Mouse (Mus musculus) naive thymus-derived CD4-positive, alpha-beta T cell, adult 5 months (primary cell): ENCODE data around the gene Eif2b4. TPM values are rescaled to one million over a fixed set of nuclear protein-coding genes. Genes with fewer than 3 reads are reported as not detected.

Source experiments
- polyA plus RNA-seq: library from polyadenylated mRNA; unstranded; fragments of 100-300 nt; shearing (Covaris generic); gene quantifications from one replicate; pipeline ENCODE4 v1.2.1, GENCODE M21; 2017

Eif2b4 gene
- 51.6 TPM for polyA plus RNA-seq

DNA sequence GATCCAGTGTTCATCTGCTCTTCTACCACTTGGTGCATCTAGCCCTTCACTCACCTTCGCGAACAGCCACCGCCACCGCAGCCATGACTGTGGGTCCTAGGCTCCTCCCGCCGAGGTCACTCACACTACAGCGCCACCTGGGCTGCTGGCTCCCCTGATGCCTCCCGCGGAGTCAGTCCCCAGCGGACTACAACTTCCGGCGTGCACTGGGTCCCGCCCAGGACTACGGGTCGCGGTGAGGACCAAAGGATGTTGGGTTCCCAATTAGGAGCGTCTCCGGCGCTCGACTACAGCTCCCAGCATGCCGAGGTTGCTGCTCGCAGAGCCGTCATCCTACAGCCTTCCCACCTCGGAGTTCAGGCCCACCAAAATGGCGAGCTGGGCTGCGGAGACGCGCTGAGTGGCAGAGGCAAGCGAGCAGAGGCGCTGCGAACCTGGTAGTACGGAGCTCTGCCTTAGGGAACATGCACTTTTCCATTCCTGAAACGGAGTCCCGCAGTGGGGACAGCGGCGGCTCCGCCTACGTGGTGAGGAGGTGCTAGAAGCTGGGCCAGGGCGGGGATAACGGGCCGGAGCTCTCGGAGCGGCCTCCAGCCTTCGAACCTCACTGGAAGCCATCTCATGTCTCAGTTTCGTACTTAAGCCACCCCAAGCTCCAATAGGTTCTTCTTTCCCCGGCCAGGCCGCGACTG, at the start of gene Eif2b4, which contains the start of gene Snx17:
Eif2b4 (minus strand) TSS at position 492 of the 692 bp plus-strand sequence.
Snx17 (plus strand) TSS at position 289 of the 692 bp plus-strand sequence.

DNA sequence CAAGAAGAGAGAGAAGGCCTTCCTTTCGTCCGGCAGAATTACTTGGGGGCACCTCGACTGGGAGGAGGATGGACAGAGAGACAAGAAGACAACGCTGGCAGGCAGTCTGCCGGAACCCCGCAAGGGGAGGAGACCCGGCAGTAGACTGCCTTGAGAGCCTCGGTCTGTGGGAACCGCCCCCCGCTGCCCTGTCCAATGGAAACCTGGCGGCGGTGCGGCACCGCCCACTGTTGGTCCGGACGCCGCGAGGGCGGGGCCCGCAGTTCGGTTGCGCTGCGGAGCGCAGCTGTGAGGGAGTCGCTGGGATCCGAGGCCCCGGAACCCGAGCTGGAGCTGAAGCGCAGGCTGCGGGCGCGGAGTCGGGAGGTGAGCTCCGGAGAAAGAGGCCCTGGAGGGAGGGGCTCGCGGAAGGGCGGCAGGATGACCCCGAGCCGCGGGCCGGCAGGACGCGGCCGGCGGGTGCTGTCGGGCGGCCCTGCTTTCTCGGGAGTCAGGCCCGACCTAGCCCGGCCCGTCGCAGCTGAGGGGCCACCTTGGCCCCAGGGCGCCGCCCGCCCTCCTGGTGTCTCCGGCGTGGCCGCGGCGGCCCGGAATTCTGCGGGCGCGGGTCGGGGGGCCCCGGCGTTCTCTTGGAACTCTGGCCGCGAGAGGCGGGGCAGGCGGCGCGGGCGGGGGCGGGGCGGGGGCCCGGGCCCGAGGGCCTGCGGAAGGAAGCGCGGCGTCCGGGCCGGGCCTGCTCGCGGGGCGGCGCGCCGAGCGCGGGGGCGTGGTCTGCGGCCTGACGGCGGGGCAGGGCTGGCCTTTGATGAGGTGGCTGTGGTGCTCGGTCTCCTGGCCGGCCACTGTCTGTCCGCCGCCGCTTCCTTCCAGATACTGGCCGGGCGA, 47.6 kb upstream of the Eif2b4 start, which contains the start of the genes Nrbp1 and Gm9970:
Nrbp1 (plus strand) TSS at position 228 of the 885 bp plus-strand sequence.
Gm9970 (minus strand) TSS at position 596 of the 885 bp plus-strand sequence.

DNA sequence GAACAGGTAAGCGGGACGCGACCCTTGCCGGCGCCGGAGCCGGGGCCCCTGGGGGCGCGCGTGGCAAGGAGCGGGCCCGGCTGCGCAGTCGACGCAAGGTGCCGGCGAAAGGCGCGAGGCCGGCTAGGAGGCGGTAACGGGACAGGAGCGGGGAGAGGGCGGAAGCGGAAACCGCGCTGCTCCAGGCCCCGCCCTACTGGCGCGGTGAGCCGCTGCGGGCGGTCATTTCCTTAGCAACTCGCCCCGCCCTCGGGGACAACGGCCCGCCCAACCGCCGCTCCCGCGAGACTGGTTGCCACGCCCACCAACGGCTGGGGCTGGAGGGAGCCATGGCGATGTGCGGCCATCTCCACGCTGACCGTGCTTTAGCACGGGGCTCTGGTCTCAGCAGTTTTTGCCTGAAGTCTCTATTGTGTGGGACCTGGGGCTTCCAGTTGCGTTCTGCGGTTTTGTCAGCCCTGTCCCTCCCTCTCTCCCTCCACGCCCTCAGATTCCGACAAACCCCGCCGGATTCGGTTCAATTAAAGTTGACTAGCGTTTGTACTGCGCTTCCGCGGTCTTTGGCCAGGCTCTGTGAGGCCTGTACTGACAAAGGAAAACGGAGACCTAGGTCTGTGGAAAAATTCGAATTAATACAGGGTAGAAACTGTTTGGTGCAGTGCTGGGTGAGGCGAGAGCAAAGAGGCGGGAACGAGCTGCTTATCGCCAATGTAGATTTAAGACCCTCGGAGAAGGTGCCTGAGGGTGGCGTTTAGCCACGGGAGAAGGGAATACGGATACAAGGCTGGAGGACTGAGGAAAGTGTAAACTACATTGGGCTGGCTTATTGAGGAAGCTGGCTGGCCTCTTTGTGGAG, 27.4 kb upstream of the Eif2b4 start, which contains the start of gene Ppm1g:
Ppm1g (minus strand) TSS at position 240 of the 856 bp plus-strand sequence.

DNA sequence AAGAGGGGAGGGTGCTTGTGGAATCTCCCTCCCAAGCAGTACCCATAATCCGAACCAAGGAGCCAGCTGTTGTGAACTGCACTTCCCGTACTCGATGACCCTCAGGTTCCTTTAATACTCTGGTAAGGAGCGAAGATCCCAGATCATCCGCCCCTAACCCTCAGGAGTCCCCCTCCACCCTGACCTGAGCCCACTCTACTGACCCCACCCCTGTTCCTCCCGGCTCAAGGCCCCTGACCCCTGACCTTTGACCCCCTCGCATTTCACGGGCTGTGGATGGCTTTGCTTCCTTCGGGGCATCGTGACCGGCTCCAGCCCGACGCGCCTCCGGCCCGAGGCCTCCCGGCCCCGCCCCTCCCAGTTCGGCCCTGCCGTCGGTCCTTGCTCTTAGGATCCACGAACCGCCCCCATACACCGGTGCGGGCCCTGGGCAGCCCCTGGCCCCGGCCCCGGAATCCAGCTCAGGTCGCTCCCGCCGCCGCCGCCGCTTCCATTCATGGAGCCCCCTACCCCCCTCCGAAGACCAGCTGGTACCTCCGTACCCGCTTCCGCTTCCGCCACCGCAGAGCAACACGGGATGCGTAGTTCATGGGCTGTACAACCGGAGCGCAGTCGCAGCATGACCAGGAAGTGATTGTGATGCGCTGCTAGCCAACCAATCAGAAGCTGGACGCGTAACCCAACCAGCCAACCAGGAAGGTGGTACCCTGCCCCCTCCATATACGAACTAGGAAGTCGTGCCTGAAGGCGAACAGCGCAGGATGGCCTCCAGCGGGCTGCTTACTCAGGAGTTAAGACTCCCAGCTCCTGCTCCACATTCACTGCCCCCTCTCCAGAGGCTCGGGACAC, 8.7 kb upstream of the Eif2b4 start, which contains the start of gene Zfp513:
Zfp513 (minus strand) TSS at position 562 of the 849 bp plus-strand sequence.

DNA sequence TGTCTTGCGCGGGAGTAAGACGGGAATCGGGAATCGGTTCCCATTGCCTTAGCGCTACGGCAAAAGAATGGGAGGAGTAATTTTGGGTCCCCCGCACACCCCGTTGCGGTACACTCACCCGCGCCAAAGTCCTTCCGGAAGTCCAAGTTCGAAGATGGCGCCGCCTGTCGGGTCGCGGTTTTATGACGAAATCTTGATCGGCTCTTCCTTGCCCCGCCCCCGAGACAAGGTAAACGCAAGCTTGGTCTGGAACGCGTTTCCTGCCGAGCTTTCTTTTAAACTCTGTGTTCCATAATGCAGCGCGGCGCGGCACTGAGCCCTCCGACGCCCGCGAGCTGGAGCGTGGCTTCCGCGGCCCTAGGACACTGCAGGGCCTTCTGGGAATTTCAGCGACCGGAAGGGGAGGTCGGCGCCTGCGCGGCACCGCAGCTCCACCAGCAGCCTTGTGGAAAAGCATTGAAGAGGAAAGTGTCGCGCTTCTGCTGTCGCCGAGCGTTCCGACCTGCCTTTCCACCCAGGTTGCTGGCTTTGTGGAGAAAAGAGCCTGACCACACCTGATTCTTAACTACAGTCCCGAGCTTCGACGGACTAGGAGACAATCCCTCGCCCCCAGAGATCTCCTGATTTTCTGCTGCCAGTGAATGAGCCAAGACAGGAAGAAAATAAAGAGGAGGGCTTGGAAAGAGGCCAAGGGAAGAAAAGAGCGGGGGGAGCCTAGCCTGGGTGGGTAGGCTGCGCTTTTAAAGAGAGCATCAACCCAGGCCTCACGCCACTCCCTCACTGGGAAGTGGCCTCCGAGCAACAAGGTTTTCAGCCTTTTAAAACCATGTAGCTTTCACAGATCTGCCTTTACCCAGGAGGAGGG, 13.2 kb downstream of the Eif2b4 start, which contains the start of the genes Gm29609 and Gtf3c2:
Gm29609 (minus strand) TSS at position 146 of the 865 bp plus-strand sequence.
Gtf3c2 (minus strand) TSS at position 379 of the 865 bp plus-strand sequence.

DNA sequence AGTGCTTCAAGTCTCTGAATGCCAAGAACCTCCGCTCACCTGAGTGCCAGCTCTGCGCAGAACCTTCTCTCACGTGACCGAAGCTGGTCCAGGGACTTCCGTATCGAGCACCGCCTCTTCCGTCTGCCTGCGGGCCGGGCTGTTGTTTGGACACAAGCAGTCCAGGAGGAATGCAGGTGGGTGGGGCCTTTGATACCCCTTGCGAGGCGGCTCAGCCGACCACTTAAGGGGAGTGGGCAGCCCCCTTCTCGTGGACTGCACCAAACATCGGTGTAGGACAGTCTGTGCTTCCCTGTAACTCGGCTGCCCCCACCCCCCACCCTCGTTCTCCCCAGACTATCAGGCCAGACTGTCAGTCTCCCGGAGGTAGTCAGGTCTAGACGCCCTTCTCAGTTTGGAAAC, 39.1 kb downstream of the Eif2b4 start, which contains the start of gene Mpv17:
Mpv17 (minus strand) TSS at position 100 of the 402 bp plus-strand sequence.

DNA sequence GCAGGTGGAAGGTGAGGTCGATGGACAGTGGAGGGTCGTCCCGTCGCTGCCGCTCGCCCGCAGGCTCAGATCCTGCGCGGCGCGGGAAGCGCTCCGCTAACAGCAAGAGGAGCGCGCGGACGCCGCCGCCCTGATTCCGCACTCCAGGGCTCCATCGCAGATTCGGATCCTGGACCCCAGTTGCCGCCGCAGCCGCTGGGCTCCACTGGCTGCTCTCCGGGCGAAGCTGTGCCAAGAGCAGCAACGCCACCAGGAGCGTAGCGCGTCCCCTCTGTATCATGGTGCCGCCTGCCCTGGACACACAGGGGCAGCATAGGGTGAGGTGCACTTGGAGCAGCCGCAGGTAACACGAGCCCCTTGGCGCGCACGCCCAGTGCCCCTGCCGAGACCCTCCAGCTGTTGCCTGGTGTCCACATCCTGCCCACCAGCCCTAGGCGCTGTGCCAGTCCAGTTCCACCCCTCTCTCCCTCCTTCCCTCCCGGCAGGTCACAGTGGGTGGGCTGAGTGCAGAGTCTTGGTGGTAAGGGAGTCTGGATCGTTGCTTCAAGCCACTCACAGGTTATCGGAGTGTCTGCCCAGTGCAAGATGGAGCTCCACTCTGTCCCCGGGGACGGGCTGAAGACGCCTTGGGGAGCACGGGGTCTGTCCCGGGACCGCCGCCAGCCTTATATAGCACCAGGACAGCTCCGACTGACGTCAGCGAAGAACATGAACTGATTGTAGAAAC, 54.8 kb downstream of the Eif2b4 start, which contains the start of gene Ucn:
Ucn (minus strand) TSS at position 589 of the 727 bp plus-strand sequence.

Other genes starting within 250 kb of the Eif2b4 start
- not detected for gene Cgref1, start 247.8 kb downstream of the Eif2b4 start, polyA plus RNA-seq
- gene Preb, start 233.1 kb downstream of the Eif2b4 start, polyA plus RNA-seq = 231 TPM
- gene Tcf23, start 224.8 kb downstream of the Eif2b4 start, polyA plus RNA-seq = not detected
- 64.4 TPM for gene Atraid, start 145.1 kb downstream of the Eif2b4 start, polyA plus RNA-seq
- 8.8 TPM for gene Slc5a6, start 144.5 kb downstream of the Eif2b4 start, polyA plus RNA-seq
- gene Cad, start 138.7 kb downstream of the Eif2b4 start, polyA plus RNA-seq = 24.5 TPM
- gene Dnajc5g, start 87.1 kb downstream of the Eif2b4 start, polyA plus RNA-seq = not detected
- not detected for gene Slc30a3, start 85.2 kb downstream of the Eif2b4 start, polyA plus RNA-seq
- not detected for gene Trim54, start 76.7 kb downstream of the Eif2b4 start, polyA plus RNA-seq
- not detected for gene Ucn, start 54.6 kb downstream of the Eif2b4 start, polyA plus RNA-seq
- gene Mpv17, start 39.2 kb downstream of the Eif2b4 start, polyA plus RNA-seq = 15.3 TPM
- gene Gm29609, start 13.5 kb downstream of the Eif2b4 start, polyA plus RNA-seq = 2.5 TPM
- gene Gtf3c2, start 13.3 kb downstream of the Eif2b4 start, polyA plus RNA-seq = 94.7 TPM
- 88.9 TPM for gene Snx17, start 203 bp downstream of the Eif2b4 start, polyA plus RNA-seq
- 23.9 TPM for gene Zfp513, start 8.9 kb upstream of the Eif2b4 start, polyA plus RNA-seq
- gene Ppm1g, start 27.3 kb upstream of the Eif2b4 start, polyA plus RNA-seq = 169 TPM
- 259 TPM for gene Nrbp1, start 47.4 kb upstream of the Eif2b4 start, polyA plus RNA-seq
- 0.67 TPM for gene Gm9970, start 47.8 kb upstream of the Eif2b4 start, polyA plus RNA-seq
- gene Krtcap3, start 58.3 kb upstream of the Eif2b4 start, polyA plus RNA-seq = 55.3 TPM
- gene Ift172, start 97.7 kb upstream of the Eif2b4 start, polyA plus RNA-seq = 10.5 TPM
- 0.90 TPM for gene Fndc4, start 102.7 kb upstream of the Eif2b4 start, polyA plus RNA-seq
- 0.51 TPM for gene Gckr, start 104.0 kb upstream of the Eif2b4 start, polyA plus RNA-seq